Mouse (Mus musculus) olfactory bulb, adult 2 months (tissue): ENCODE measurements around the gene Il9. TPM values are rescaled to one million over a fixed set of nuclear protein-coding genes. Genes with fewer than 3 reads are reported as not detected.

Source experiments
- H3K27ac ChIP-seq: fragments of 200-500 bp; 2 replicates; pipeline ENCODE4 v1.5.1; 2012; ENCODE audit warnings: low read depth, low read length; ENCODE audit not compliant: insufficient read depth
- H3K4me1 ChIP-seq: fragments of 200-500 bp; 2 replicates; pipeline ENCODE4 v1.6.1; 2012; ENCODE audit warnings: low read length; ENCODE audit not compliant: control insufficient read depth, insufficient read depth
- H3K4me3 ChIP-seq: fragments of 200-500 bp; 2 replicates; pipeline ENCODE4 v1.5.1; 2012; ENCODE audit warnings: mild to moderate bottlenecking, low read depth, low read length, moderate library complexity; ENCODE audit not compliant: insufficient read depth
- CTCF ChIP-seq: fragments of 200-500 bp; IDR thresholded peaks from 2 replicates; pipeline ENCODE4 v1.5.1; 2012; ENCODE audit warnings: low read depth, mild to moderate bottlenecking, low read length, moderate library complexity; ENCODE audit not compliant: insufficient read depth
- POLR2A ChIP-seq: fragments of 200-500 bp; IDR thresholded peaks from 2 replicates; pipeline ENCODE4 v1.6.1; 2012; ENCODE audit warnings: mild to moderate bottlenecking, low read depth, low read length, moderate library complexity; ENCODE audit not compliant: insufficient read depth
- WGBS: fragments of 180-500 bp; shearing (Covaris S2); methylation state at CpG from one replicate; pipeline ENCODE4 v1.1.7; 2018; 5-methylcytosine and 5-hydroxymethylcytosine counted together
- polyA plus RNA-seq: library from polyadenylated mRNA; stranded (reverse); fragments of >200 nt; gene quantifications from 2 replicates; pipeline ENCODE4 v1.2.4, GENCODE M21; 2012; ENCODE audit warnings: low replicate concordance; ENCODE audit not compliant: missing spikeins, insufficient read depth, insufficient read length

Gene Il9
- polyA plus RNA-seq, 1 experiment = not detected

DNA sequence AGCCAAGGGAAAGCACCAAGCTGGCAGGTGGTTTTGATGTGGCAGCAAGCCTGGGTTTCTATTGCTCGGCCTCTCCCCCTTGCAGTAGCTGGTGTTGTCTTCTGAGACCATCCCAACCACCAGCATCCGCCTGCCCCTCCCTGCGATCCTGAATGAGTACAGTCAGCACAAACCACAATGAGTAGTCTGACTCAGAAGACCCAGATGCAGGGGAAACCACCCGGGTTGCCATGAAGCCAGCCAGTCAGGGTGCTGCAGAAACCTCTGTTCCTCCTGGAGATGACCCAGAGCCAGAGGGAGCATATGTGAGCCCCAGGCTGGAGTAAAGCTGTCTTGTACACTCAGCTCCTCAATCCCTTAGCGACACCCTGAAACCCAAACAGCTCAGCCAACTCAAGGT lies 5.3 kb downstream of the Il9 start:
- WGBS = 39% methylated on average over 5 of the region's 5 CpGs

DNA sequence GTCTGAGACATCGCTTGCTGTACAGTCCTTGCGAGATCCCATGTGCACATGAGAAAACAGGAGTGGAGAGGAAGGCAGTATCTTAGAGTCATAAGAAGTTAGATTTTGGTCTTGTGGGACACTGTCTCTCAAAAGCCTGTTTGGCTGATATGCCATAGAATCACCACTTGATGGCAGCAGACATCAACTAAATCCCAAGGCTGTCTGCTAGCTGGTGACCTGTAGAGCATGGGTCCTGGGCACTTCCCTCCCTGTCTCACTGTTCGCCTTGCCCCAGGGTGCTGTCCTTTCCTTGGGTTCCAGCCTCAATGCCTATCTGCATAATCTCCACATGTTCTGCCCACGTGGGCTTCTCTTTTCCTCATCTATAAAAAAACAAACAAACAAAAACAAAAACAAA lies 6.7 kb downstream of the Il9 start:
- TF ChIP-seq POLR2A (no peak), CTCF (peak; percentile 28; the same call in 1 of the 2 replicates)
- H3K4me1 ChIP-seq = peaks cover 25% of the 10 kb centered on the region
- 26% methylated on average over 4 of the region's 4 CpGs for WGBS
- no peak overlapping the region for H3K27ac ChIP-seq
- no peak overlapping the region for H3K4me3 ChIP-seq

More for the DNA sequence above, 5.3 kb downstream of the Il9 start:
- TF ChIP-seq POLR2A (no peak), CTCF (no peak)
- Histone ChIP-seq H3K27ac (no peak overlapping the region), H3K4me1 (peaks cover 18% of the 10 kb centered on the region), H3K4me3 (no peak overlapping the region)

DNA sequence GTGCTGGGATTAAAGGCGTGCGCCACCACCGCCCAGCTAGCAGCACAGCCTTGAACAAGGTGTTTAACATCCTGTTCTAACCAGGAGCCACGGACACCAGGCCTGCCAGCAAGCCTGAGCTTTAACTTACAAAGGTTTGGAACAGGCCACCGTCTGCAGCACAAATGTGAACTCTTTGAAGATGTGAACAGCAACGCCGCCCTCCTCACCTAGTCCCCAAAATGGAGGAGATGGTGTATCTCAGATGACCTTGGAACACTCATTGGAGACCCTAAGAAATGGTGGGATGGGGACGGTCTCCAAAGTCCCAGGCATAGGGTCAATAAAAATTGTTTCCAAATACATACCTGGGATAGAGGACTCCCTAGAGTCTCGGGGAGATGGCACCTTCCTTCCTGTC lies 9.4 kb downstream of the Il9 start:
- Histone ChIP-seq H3K4me1 (peaks cover 21% of the 10 kb centered on the region), H3K4me3 (no peak overlapping the region), H3K27ac (no peak overlapping the region)
- TF ChIP-seq POLR2A (no peak), CTCF (no peak)
- WGBS = 96% methylated on average over 9 of the region's 9 CpGs

DNA sequence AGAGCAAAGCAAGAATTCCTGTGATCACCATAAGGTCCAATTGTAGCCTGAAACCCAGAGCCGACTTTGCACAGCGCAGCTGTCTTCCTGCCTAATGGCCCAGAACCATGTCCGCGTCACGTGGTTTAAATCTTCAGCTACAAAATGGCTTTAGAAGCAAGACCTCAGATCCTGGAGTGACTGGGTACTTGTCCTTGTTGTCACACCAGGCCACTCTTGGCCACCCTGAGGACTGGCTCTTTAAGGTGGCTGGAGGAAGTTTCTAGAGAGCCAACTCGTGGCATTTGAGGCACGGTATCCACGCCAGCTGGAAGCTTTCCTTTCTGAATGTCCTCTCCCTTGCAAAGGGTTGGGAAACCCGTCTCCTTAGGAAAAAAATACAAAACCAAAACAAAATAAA lies 10.1 kb downstream of the Il9 start:
- 45% methylated on average over 9 of the region's 9 CpGs for WGBS
- Histone ChIP-seq H3K4me3 (no peak overlapping the region), H3K4me1 (peaks cover 20% of the 10 kb centered on the region), H3K27ac (no peak overlapping the region)
- TF ChIP-seq CTCF (no peak), POLR2A (no peak)

DNA sequence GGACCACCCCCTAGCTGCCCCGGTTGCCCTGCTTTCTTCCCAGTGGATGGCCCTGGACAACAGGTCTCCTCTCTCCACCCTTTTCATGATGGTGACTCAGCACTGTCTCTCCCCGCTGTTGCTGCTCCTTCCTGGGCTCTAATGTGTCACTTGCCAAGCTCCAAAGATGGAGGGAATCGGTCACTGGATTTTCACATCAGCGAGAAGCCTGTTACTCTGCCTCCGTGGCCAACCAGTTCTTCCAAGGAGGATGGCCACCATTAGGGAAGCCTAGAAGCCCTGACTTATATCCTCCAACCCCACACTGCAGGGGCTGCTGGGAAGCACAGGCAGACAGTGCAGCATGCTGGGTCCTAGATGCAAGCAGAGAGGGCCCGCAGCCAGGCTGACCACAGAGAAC lies 10.8 kb downstream of the Il9 start:
- TF ChIP-seq CTCF = no peak
- no peak for TF ChIP-seq POLR2A
- 80% methylated on average over 6 of the region's 6 CpGs for WGBS
- H3K4me3 ChIP-seq = no peak overlapping the region
- peaks cover 14% of the 10 kb centered on the region for H3K4me1 ChIP-seq
- H3K27ac ChIP-seq = no peak overlapping the region

DNA sequence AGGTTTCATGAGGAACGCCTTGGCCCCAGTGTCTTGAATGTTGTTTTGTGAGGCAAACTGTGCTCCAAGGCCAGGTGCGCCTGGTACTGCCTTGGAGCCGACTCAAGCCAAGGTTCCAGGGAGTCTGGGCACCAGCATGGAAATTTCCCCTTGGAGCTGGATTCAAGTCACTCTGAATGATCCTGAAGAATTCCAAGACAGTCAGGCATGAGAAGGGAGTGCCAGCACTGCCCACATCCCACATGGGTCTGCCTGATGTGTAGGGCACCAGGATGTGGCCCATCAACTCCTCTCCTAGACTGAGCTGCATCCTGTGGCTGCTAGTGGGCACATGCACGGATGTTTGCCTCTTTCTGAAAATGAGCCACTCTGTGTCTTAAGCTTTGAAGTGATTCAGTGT lies 13.5 kb downstream of the Il9 start:
- H3K4me1 ChIP-seq = peaks cover 10% of the 10 kb centered on the region
- no peak overlapping the region for H3K4me3 ChIP-seq
- WGBS = 98% methylated on average over 4 of the region's 4 CpGs
- TF ChIP-seq POLR2A (no peak), CTCF (no peak)
- no peak overlapping the region for H3K27ac ChIP-seq

DNA sequence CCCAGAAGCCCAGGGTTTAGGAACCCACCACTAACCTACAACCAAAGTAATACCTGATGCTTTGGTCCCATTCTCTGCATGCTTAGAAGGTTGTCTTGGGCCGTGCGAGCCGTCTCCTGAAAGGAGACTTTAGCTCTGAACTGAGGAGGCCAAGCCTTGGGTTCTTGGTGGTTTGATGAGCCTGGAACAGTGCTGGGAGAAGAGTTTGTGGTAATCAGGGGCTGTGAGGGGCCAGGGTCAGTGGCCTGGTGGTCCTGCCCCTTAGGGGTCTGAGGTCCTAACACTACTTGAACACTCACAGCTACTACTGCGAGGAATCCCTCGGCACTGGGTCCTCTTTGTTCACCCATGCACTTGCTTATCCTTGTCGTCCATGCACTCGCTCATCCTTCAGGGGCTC lies 14.3 kb downstream of the Il9 start:
- H3K4me1 ChIP-seq = peaks cover 10% of the 10 kb centered on the region
- WGBS = 94% methylated on average over 7 of the region's 7 CpGs
- no peak for TF ChIP-seq POLR2A
- TF ChIP-seq CTCF = no peak
- H3K27ac ChIP-seq = no peak overlapping the region
- no peak overlapping the region for H3K4me3 ChIP-seq

DNA sequence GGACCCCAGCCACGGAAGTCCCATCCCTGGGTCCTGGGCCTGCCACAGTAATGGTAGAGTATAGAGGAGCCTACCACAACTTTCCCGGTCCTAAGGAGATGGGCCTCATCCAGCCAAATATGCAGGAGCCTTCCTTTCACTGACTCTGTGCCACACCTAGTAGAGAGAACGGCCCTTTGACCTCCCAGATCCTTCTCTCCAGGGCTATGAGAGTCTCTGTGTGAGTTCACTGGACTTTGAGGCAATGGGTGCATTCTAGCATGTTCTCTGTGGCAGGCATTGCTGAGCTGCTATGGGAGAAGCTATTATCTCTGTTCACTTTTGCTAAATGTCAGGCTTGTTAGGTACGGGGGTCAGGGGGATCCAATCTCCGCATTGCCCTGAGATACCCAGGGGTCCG lies 18.3 kb downstream of the Il9 start:
- no peak overlapping the region for H3K4me3 ChIP-seq
- H3K27ac ChIP-seq = no peak overlapping the region
- H3K4me1 ChIP-seq = no peaks in the 10 kb centered on the region
- TF ChIP-seq CTCF (no peak), POLR2A (no peak)
- 88% methylated on average over 6 of the region's 6 CpGs for WGBS

DNA sequence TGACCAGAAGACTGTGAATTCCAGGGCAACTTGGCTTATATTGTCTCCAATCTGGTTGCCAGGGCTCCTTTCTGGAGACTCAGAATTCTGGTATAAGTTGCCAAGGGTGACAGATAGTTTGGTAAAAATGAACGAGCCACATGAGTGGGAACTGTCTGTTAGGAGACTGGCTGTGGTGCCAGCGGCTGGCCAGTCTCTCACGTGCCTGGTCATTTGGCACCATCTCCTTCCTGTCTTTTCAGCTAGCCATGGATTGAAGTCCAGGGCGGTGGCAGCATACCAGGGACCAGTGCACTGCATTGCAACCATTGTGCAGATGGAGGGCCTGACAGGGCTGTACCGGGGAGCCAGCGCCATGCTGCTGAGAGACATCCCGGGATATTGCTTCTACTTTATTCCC lies 18.8 kb downstream of the Il9 start:
- Histone ChIP-seq H3K27ac (no peak overlapping the region), H3K4me3 (no peak overlapping the region), H3K4me1 (no peaks in the 10 kb centered on the region)
- TF ChIP-seq POLR2A (no peak), CTCF (no peak)
- 65% methylated on average over 7 of the region's 7 CpGs for WGBS

DNA sequence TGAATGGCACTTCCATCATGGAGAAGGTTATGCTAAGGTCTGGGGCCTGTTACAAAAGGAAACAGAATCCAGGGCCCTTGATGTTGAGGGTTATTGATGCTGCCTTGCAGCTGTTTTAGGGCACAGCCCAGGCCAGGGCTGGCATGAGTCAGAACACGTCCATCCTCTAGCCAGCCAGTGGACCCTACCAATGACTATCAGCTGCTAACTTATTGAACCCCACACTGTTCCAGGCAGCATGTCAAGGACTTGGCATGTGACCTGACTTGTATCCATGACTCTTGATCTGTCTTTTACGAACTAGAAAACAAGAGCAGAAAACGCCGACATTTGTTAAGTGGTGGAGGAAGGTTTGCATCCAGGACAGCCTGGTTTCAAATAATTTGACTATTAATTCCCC lies 19.3 kb downstream of the Il9 start:
- no peak overlapping the region for H3K4me3 ChIP-seq
- no peaks in the 10 kb centered on the region for H3K4me1 ChIP-seq
- H3K27ac ChIP-seq = no peak overlapping the region
- 69% methylated on average over 4 of the region's 4 CpGs for WGBS
- TF ChIP-seq CTCF (no peak), POLR2A (no peak)

DNA sequence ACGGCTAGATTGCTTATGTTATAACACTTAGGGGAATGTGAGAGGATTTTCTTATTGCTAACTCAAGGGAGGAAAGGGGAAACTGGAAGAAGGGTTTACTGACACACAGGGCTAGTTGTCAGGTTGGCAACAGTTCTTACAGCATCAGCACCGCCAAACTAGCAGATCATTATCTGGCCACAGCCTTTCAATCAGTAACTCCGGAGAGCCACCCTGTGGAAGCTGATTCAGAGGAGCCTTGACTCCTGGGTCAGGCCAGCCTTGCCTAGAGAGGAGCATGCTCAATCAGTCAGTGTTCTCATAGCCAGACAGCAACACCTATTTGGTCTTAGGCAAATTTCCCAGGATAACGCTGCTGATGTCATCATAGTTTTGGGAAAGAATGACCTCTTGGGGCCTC lies 20.6 kb downstream of the Il9 start:
- WGBS = 93% methylated on average over 4 of the region's 4 CpGs
- no peak overlapping the region for H3K27ac ChIP-seq
- no peak overlapping the region for H3K4me3 ChIP-seq
- H3K4me1 ChIP-seq = no peaks in the 10 kb centered on the region
- TF ChIP-seq POLR2A = no peak
- TF ChIP-seq CTCF = no peak
